Mouse (Mus musculus) liver, embryonic 14.5 days (tissue): ENCODE results near the gene Acer2. TPM values are rescaled to one million over a fixed set of nuclear protein-coding genes. Genes with fewer than 3 reads are reported as not detected.

ENCODE experiments used
- ATAC-seq: fragments of 200-750 bp; cut with Nextera tagmentation; 2 replicates; pipeline ENCODE4 v1.8.0; 2017; ENCODE audit warnings: moderate number of reproducible peaks, mild to moderate bottlenecking, moderate library complexity; ENCODE audit not compliant: insufficient read depth
- DNase-seq, 3 experiments: peaks; one replicate each; pipeline ENCODE4 v3.0.0-alpha.2; 2012 to 2013; ENCODE audit warnings: low read depth in 3 of 3, low spot score in 3 of 3
- H3K27ac ChIP-seq: fragments of 300-500 bp; sonication (generic); 2 replicates; pipeline ENCODE4 v1.5.1; 2014; ENCODE audit warnings: moderate library complexity, mild to moderate bottlenecking, control low read depth, inconsistent platforms
- H3K27me3 ChIP-seq: fragments of 300-500 bp; sonication (generic); 2 replicates; pipeline ENCODE4 v1.6.1; 2014; ENCODE audit warnings: mild to moderate bottlenecking, low read length, moderate library complexity; ENCODE audit not compliant: control insufficient read depth, insufficient read depth
- H3K36me3 ChIP-seq: fragments of 300-500 bp; sonication (generic); replicated peaks from 2 replicates; pipeline ENCODE4 v1.6.1; 2014; ENCODE audit warnings: low read depth; ENCODE audit not compliant: control insufficient read depth, insufficient read depth
- H3K4me1 ChIP-seq, 2 experiments: fragments of 200-500 bp in 1 of 2; fragments of 300-500 bp in 1 of 2; sonication (generic) in 1 of 2; replicated peaks; 2 replicates each; pipeline ENCODE4 v1.6.1; 2012 to 2014; ENCODE audit warnings: antibody characterized with exemption in 1 of 2, inconsistent platforms in 1 of 2, low read length in 1 of 2; ENCODE audit not compliant: control insufficient read depth in 2 of 2, insufficient read depth in 2 of 2
- H3K4me2 ChIP-seq: fragments of 300-500 bp; sonication (generic); 2 replicates; pipeline ENCODE4 v1.6.1; 2014; ENCODE audit warnings: low read depth, mild to moderate bottlenecking, control low read depth, moderate library complexity
- H3K4me3 ChIP-seq, 2 experiments: fragments of 200-500 bp in 1 of 2; fragments of 300-500 bp in 1 of 2; sonication (generic) in 1 of 2; 2 replicates each; pipeline ENCODE4 v1.5.1; 2012 to 2014; ENCODE audit warnings: low read depth in 2 of 2, low read length in 2 of 2, mild to moderate bottlenecking in 2 of 2, control low read depth in 1 of 2, inconsistent platforms in 1 of 2, moderate library complexity in 1 of 2; ENCODE audit not compliant: insufficient read depth in 1 of 2
- H3K9ac ChIP-seq: fragments of 300-500 bp; sonication (generic); replicated peaks from 2 replicates; pipeline ENCODE4 v1.6.1; 2014; ENCODE audit warnings: mild to moderate bottlenecking, control low read depth, moderate library complexity
- H3K9me3 ChIP-seq: fragments of 300-500 bp; sonication (generic); 2 replicates; pipeline ENCODE4 v1.6.1; 2016; ENCODE audit warnings: low read length, mixed read lengths; ENCODE audit not compliant: control insufficient read depth
- CTCF ChIP-seq: IDR thresholded peaks from 2 replicates; pipeline ENCODE4 v1.5.1; 2016; ENCODE audit warnings: antibody characterized with exemption, low read depth, control low read depth
- EP300 ChIP-seq: IDR thresholded peaks from 2 replicates; pipeline ENCODE4 v1.6.1; 2016; ENCODE audit warnings: antibody characterized with exemption, low read depth
- WGBS: fragments of 180-500 bp; shearing (Covaris S2); extraction: QIAGEN DNeasy Blood & Tissue Kit; methylation state at CpG from one replicate; pipeline ENCODE4 v1.1.7; 2014; ENCODE audit not compliant: insufficient replicate concordance; 5-methylcytosine and 5-hydroxymethylcytosine counted together
- polyA plus RNA-seq, 2 experiments: library from polyadenylated mRNA; depleted of rRNA in 1 of 2; stranded (reverse) in 1 of 2; unstranded in 1 of 2; fragments of >200 nt; fragmentation: Nextera tagmentation in 1 of 2; extraction: Ambion mirVana in 1 of 2; gene quantifications; 2 replicates each; pipeline versions ENCODE4 v1.2.1 to v1.2.3; 2012 to 2014

Gene Acer2
- polyA plus RNA-seq, 2 experiments, result 2.6 to 4.5 TPM

DNA sequence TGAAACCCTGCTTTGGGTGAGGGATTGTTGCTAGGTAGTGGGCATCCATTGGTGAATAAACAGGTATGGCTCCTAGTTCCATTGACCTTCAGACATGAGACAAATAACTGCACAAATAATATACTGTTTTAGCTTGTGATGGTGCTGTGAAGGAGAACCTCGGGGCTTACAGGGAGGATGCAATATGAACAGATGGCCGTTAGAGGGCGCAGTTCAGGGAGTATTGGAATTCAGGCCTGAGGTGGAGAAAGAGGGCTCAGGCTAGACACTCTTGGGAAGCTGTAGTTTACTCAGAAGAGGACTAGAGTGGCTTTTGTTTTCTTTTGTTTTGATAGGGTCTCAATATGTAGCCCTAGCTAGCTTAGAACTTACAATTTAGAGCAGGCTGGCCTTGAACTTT, 30.8 kb downstream of the Acer2 start:
- Histone ChIP-seq H3K4me2 (no peak overlapping the region), H3K9ac (no peak overlapping the region), H3K27ac (no peak overlapping the region), H3K36me3 (no peaks in the 10 kb centered on the region), H3K4me3 (no peak overlapping the region), H3K4me1 (peaks cover 0 to 8% of the 10 kb centered on the region in 2 experiments; a peak in 2 of 4 replicates), H3K27me3 (no peaks in the 10 kb centered on the region), H3K9me3 (no peaks in the 10 kb centered on the region)
- no peak for ATAC-seq
- 25% methylated on average over 3 of the region's 3 CpGs for WGBS
- no peak for DNase-seq
- TF ChIP-seq CTCF, result peak; percentile 72
- no peak for TF ChIP-seq EP300

- no peak overlapping the region for H3K27ac ChIP-seq
- no peaks in the 10 kb centered on the region for H3K27me3 ChIP-seq
- H3K4me1 ChIP-seq, result peaks cover 0 to 8% of the 10 kb centered on the region in 2 experiments; a peak in 2 of 4 replicates
- no peak overlapping the region for H3K4me2 ChIP-seq
- WGBS, result 73% methylated on average over 1 of the region's 1 CpGs
- H3K9me3 ChIP-seq, result no peaks in the 10 kb centered on the region
- DNase-seq (no peak), ATAC-seq (no peak)
- H3K36me3 ChIP-seq, result no peaks in the 10 kb centered on the region
- no peak overlapping the region for H3K9ac ChIP-seq
- TF ChIP-seq CTCF, result no peak
- no peak for TF ChIP-seq EP300
- H3K4me3 ChIP-seq, result no peak overlapping the region
Measured at GRCm38 (mm10) chr4:86905869-86906268, 31.7 kb downstream of the Acer2 start.

DNA sequence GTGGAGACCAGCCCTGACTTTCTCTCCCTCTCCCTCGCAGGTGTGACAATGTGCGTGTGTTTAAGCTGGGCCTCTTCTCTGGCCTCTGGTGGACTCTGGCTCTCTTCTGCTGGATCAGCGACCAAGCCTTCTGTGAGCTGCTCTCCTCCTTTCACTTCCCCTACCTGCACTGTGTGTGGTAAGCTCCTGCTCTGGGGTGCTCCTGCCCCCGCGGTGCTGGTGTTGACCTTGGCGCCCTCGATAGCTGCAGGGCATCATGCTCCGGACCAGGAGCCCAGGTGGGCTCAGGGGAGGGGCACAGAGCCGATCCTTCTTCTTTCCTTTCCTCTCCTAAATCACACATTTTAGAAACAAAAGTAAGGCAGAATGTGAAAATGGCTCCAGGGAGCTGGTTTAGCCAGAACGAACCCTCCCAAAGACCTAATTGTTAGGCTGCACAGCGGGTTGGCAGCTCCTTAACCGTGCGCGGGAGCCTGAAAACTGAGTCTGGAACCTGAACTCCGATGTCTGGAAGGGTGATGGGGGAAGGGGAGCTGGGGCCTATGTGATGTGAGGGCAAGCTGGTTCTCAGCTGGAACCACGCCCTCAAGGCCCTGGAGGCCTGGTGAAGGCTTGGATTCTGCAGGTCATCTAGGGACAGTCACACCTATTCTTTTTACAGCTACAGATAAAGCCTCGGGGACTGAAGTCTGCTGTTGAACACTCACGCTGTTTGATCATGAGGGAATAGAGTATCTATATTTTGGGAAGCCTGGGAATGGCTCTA, 37.6 kb downstream of the Acer2 start:
- no peak for DNase-seq
- H3K27ac ChIP-seq, result no peak overlapping the region

DNA sequence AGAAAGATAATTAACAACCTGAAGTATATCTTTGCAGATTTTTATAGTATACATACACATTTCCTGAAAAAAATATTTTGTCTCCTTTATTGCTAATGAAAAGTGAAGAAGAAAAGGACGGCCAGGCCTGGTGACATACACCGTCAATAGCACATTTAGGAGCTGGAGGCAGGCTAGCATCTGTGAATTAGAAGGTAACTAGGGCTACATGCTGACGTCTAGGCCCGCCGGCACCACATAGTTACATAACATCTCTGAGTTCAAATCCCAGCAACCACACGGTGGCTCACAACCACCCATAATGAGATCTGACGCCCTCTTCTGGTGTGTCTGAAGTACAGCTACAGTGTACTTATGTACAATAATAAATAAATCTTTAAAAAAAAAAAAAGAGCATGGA, 38.6 kb downstream of the Acer2 start:
- 75% methylated on average over 7 of the region's 7 CpGs for WGBS
- DNase-seq (no peak), ATAC-seq (no peak)
- Histone ChIP-seq H3K4me3 (no peak overlapping the region), H3K4me1 (no peaks in the 10 kb centered on the region), H3K27ac (no peak overlapping the region), H3K9ac (no peak overlapping the region), H3K27me3 (no peaks in the 10 kb centered on the region), H3K36me3 (no peaks in the 10 kb centered on the region), H3K4me2 (no peak overlapping the region), H3K9me3 (no peaks in the 10 kb centered on the region)
- TF ChIP-seq CTCF (no peak), EP300 (no peak)

More for the DNA sequence above, 37.6 kb downstream of the Acer2 start:
- Histone ChIP-seq H3K9me3 (no peaks in the 10 kb centered on the region), H3K9ac (no peak overlapping the region), H3K36me3 (no peaks in the 10 kb centered on the region), H3K4me3 (no peak overlapping the region), H3K4me1 (no peaks in the 10 kb centered on the region; a peak in 1 of 4 replicates), H3K27me3 (no peaks in the 10 kb centered on the region), H3K4me2 (no peak overlapping the region)
- TF ChIP-seq EP300 (no peak), CTCF (no peak)
- ATAC-seq, result no peak
- 55% methylated on average over 18 of the region's 18 CpGs for WGBS

- Histone ChIP-seq H3K4me1 (no peaks in the 10 kb centered on the region), H3K27me3 (no peaks in the 10 kb centered on the region)
- 62% methylated on average over 1 of the region's 1 CpGs for WGBS
Measured at GRCm38 (mm10) chr4:86916062-86916461, 41.9 kb downstream of the Acer2 start.

More at GRCm38 (mm10) chr4:86916062-86916461, 41.9 kb downstream of the Acer2 start:
- Histone ChIP-seq H3K9ac (no peak overlapping the region), H3K9me3 (no peaks in the 10 kb centered on the region), H3K27ac (no peak overlapping the region), H3K4me2 (no peak overlapping the region), H3K4me3 (no peak overlapping the region), H3K36me3 (no peaks in the 10 kb centered on the region)
- ATAC-seq (no peak), DNase-seq (no peak)
- TF ChIP-seq EP300 (no peak), CTCF (peak; percentile 29; the same call in 1 of the 2 replicates)
